Mouse (Mus musculus): ENCODE results near the gene Cdh23.

Cdh23 gene

GRCm38 (mm10) chr10:60474549-60474948, 221.7 kb downstream of the Cdh23 start:
- DNase-seq (ENCODE audit: low spot score in 2 of 2), result no peak

- DNase-seq (ENCODE audit: low spot score in 2 of 2), result no peak
Measured at GRCm38 (mm10) chr10:60473782-60474322, 222.4 kb downstream of the Cdh23 start.

- no peak for DNase-seq (ENCODE audit: low spot score in 2 of 2)
Measured at GRCm38 (mm10) chr10:60467752-60468151, 228.5 kb downstream of the Cdh23 start.

- no peak for DNase-seq (ENCODE audit: low spot score in 2 of 2)
Measured at GRCm38 (mm10) chr10:60463953-60464647, 232.2 kb downstream of the Cdh23 start.

- no peak for DNase-seq (ENCODE audit: low spot score in 2 of 2)
Measured at GRCm38 (mm10) chr10:60456662-60457397, 239.5 kb downstream of the Cdh23 start.

- no peak for DNase-seq (ENCODE audit: low spot score in 2 of 2)
Measured at GRCm38 (mm10) chr10:60455193-60455592, 241.1 kb downstream of the Cdh23 start.

- no peak for DNase-seq (ENCODE audit: low spot score in 2 of 2)
Measured at GRCm38 (mm10) chr10:60447186-60447585, 249.1 kb downstream of the Cdh23 start.

- DNase-seq (ENCODE audit: low spot score in 2 of 2), result no peak
Measured at GRCm38 (mm10) chr10:60445031-60445593, 251.2 kb downstream of the Cdh23 start.

GRCm38 (mm10) chr10:60443078-60443477, 253.2 kb downstream of the Cdh23 start:
- DNase-seq (ENCODE audit: low spot score in 2 of 2), result peak; percentile 11 to 22

GRCm38 (mm10) chr10:60442321-60442720, 254.0 kb downstream of the Cdh23 start:
- DNase-seq (ENCODE audit: low spot score in 2 of 2), result no peak

- no peak for DNase-seq (ENCODE audit: low spot score in 2 of 2)
Measured at GRCm38 (mm10) chr10:60432679-60433078, 263.6 kb downstream of the Cdh23 start.

- no peak for DNase-seq (ENCODE audit: low spot score in 2 of 2)
Measured at GRCm38 (mm10) chr10:60430591-60430990, 265.7 kb downstream of the Cdh23 start.

- DNase-seq (ENCODE audit: low spot score in 2 of 2), result no peak
Measured at GRCm38 (mm10) chr10:60430001-60430400, 266.3 kb downstream of the Cdh23 start.

GRCm38 (mm10) chr10:60422756-60423155, 273.5 kb downstream of the Cdh23 start:
- no peak for DNase-seq (ENCODE audit: low spot score in 2 of 2)

- no peak for DNase-seq (ENCODE audit: low spot score in 2 of 2)
Measured at GRCm38 (mm10) chr10:60419624-60420023, 276.7 kb downstream of the Cdh23 start.

- peak; percentile 25 to 47 for DNase-seq (ENCODE audit: low spot score in 2 of 2)
Measured at GRCm38 (mm10) chr10:60418137-60418536, 278.2 kb downstream of the Cdh23 start.

- no peak for DNase-seq (ENCODE audit: low spot score in 2 of 2)
Measured at GRCm38 (mm10) chr10:60417041-60417440, 279.2 kb downstream of the Cdh23 start.

- DNase-seq (ENCODE audit: low spot score in 2 of 2), result peak in 1 of 2 experiments; percentile 56
Measured at GRCm38 (mm10) chr10:60413756-60414155, 282.5 kb downstream of the Cdh23 start.

- DNase-seq (ENCODE audit: low spot score in 2 of 2), result no peak
Measured at GRCm38 (mm10) chr10:60411794-60412193, 284.5 kb downstream of the Cdh23 start.

- DNase-seq (ENCODE audit: low spot score in 2 of 2), result peak; percentile 55 to 70
Measured at GRCm38 (mm10) chr10:60407831-60408230, 288.5 kb downstream of the Cdh23 start.

GRCm38 (mm10) chr10:60405460-60406177, 290.7 kb downstream of the Cdh23 start:
- no peak for DNase-seq (ENCODE audit: low spot score in 2 of 2)

Measured in natural killer cell, adult 2 months (primary cell).